Mouse (Mus musculus): ENCODE data around the gene Gm20547. TPM values are rescaled to one million over a fixed set of nuclear protein-coding genes. Genes with fewer than 3 reads are reported as not detected.

The Gm20547 gene
- polyA plus RNA-seq (2012; rRNA removed; ENCODE audit: low replicate concordance) = not detected in 2 replicates

DNA sequence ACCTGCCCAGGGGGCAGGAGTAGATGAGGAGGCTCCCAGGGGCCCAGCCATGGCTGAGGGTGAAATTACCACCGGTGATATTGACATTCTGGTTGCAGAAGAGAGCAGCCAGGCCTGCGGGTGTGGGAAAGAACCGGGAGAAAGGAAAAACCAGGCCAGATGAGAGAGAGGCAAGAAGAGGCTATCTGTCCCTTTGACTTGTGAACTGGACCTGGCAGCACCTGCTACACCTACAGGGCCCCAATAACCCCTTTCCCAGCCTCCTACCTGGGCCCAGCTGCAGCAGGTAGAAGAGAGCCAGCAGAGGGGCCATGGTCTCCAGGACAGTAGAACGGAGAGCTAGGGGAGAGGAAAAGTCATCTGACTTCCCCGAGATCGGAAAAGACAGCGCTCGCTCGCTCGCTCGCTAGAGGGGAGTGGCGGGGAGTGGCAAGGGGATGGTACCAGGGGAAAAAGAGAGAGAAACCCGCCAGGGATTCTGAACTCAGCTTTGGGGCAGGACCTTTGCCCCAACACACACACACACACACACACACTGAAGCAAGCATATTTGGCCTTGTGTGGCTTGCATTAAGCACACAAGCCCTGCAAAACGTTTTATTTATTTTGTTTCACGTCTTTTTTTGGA, at the start of gene Gm20547:
Gm20547 (minus strand) TSS at position 360 of the 628 bp plus-strand sequence.

DNA sequence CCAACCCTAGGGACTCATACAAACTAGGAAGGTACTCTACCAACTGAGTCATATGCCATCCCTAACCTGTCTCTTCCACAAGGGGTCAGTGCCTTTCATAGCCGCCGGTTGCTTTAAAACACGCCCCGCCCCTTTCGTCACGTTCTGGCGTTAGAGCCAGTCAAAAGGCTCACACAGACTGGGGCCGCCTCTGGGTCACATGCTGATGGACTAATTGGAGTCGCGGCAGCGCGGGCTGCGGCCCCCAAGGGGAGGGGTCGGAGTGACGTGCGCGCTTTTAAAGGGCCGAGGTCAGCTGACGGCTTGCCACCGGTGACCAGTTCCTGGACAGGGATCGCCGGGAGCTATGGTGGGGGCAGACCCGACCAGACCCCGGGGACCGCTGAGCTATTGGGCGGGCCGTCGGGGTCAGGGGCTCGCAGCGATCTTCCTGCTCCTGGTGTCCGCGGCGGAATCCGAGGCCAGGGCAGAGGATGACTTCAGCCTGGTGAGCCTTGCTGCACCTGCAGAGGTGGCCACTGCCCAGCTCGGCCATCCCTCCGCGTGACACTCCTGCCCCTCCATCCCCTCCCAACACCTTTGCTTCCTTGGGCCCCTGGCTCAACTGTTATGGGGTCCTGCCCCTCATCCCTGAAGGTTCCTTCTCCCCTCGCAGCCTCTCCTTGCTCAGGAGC, 49.4 kb upstream of the Gm20547 start, which contains the start of gene Neu1:
Neu1 (plus strand) TSS at position 193 of the 674 bp plus-strand sequence.

DNA sequence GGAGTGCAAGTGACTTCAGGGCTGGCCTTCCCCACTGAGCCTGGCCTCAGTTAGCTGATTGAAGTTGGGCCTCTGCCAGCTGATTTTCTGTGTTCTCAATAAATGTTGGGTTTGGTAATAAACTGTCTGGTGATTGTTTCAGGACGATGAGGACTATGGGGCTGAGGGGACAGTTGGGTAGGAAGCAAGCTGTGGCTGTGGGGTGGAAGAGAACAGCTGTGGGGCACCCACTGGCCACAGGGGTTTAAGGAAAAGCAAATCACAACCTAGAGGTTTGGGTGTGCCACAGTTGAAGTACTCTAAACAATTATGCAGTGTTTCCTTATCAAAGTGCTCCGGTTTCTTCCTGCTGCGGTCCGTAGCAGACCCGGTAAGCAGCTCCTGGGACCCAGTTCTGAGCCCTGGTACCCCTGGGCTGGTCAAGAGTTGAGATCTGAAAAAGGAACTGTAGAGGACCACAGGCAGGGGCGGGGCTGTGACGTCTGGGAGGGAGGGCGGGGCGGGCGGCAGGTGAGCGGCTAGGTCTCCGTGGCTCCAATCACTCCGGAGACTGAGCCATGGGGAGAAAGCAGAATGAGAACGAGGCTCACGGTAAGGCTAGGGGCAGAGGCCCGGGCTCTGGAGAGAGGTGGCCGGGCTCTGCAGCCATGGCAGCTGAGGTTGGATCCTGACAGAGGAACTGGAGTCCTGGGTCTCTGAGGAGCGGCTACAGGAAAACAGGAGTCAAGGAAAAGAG, 32.3 kb upstream of the Gm20547 start, which contains the start of gene Slc44a4:
Slc44a4 (plus strand) TSS at position 537 of the 736 bp plus-strand sequence.

DNA sequence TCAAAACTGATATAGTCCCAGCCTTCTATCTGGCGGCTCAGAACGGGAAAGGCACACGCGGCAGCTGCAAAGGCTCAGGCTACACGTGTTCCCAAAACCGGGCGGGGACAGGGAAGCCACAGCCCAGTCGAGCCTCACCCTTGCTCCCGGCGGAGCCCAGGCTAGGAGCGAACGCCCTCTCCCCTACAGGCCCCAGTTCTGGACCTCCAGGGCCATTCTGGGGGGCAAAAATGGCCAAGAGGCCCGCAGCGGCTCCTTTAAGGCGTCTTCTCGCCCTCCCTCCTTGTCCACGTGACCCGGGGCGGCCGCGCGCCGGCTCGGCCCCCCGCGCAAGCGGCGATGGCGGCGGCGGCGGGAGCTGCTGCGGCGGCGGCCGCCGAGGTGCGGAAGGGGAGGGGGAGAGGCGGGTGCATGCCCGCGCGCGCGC, 16.3 kb upstream of the Gm20547 start, which contains the start of the genes C2 and Ehmt2:
C2 (minus strand) TSS at position 106 of the 427 bp plus-strand sequence.
Ehmt2 (plus strand) TSS at position 310 of the 427 bp plus-strand sequence.

DNA sequence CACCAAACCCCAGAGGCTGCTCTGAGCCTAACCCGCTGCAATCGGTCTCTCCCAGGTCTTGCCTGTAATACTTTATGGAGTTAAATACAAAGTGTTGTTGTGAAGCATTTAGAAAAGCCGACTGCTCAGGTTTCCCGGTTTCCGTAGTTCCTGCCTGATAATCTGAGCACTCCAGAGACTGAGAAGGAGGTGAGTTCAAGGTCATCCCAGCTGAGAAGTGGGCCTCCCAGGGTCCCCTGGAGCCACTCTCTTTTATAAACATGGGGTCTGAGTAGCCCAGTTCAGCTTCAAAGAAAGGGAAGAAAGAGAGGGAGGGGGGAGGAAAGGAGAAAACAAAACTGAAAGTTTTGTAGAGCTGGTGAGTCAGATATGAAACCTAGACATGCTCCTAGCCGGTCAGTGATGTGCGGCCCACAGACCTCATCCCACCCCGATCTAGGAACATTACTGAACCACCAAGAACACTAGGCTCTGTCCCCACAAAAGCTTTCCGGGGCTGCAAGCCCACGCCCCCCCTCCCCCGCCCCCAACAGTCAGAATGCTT, 2.4 kb downstream of the Gm20547 start, which contains the start of gene Zbtb12:
Zbtb12 (plus strand) TSS at position 148 of the 544 bp plus-strand sequence.

DNA sequence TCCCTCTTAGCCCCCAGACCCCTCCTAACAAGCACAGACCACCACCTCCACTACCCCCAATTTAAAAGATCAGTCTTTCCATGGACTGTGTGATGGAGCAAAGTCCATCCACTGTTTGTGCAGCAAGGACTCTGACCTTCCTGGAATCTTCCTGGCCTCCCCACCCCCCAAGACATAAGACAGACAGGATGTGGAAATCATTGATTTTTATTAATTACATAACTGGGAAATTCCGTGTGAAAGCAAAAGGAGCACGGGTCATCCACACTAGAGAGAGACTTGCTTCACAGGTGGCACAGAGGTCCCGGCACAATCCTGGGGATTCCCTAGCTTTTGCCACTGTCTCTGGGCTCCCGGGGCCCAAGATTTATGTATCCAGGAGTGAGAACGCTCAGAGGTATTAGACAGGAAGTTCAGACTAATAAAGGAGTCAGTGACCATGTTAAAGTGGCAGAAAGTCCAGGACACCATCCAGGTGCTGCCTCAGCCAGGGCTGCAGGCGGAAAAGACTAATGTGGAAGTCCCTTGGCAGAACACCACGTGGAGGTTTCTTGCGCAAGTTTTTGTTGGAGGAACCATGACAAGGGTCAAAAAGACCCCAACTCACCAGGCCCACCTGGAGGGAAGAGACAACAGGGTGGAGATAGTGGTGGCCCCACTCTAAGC, 19.3 kb downstream of the Gm20547 start, which contains the start of gene Cfb:
Cfb (minus strand) TSS at position 103 of the 666 bp plus-strand sequence.

DNA sequence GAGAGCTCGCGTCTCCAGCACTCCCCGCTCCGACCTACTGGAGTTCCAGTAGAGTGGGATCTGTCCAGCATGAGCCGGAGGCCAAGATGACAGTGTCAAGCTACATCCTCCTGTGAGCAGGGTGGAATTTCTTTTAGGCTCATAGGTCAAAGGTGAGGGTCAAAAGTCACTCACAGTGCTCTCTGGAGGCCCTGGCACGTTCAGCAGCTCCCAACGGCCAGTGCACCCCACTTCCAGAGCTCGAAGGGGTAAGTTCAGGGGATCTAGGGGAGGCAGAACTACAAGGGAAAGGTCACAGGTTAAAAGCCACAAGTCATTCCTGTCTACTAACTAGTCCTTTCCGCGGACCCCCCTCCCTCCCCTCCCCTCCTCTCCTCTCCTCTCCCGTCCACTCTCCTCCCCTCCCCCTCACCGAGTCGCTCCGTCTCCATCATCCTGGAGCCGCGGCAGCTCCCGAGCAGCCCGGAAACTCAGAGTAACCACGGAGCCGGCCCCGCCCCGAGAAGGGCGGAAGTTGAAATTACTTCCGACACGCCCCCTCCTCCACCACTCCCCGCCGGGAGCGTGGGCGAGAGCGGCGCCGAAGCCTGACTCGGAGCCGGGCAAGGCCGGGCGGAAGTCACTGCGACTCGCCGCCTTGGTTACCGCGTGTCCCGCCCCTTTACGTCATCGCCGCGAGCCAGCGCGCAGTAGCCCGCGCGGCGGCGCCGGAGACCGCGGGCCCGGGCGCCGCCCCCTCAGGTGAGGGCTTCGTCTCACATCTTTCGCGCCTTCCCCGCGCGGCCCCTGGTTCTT, 31.9 kb downstream of the Gm20547 start, which contains the start of the genes Skiv2l and Nelfe:
Skiv2l (minus strand) TSS at position 489 of the 795 bp plus-strand sequence.
Nelfe (plus strand) TSS at position 670 of the 795 bp plus-strand sequence.

DNA sequence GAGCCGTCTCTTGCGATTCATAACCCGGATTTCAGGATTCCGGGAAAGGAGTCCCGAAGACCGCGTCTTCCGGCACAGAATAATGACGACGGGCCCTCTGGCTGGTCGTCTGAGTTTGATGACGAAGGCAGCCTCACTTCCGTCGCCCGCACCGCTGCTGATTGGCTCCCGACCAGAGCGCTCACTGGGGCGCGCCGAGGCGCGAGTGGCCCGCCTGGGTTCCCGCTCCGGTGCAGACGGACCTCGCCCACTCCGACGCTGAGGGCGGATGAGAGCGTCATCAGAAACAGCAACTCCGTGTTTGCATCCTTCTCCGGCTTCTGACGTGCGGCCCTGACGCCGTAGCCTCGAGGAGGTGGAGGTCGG, 45.0 kb downstream of the Gm20547 start, which contains the start of the genes Stk19 and Dxo:
Stk19 (minus strand) TSS at position 90 of the 366 bp plus-strand sequence.
Dxo (plus strand) TSS at position 164 of the 366 bp plus-strand sequence.

Other genes with a start within 250 kb of the Gm20547 start
- gene Fkbpl, start 237.3 kb downstream of the Gm20547 start, polyA plus RNA-seq (2012; rRNA removed; ENCODE audit: low replicate concordance) = 6.4 and 7.2 TPM in 2 replicates
- 65.5 and 103 TPM in 2 replicates for gene Atf6b, start 234.9 kb downstream of the Gm20547 start, polyA plus RNA-seq (2012; rRNA removed; ENCODE audit: low replicate concordance)
- 90.8 and 117 TPM in 2 replicates for gene Tnxb, start 211.5 kb downstream of the Gm20547 start, polyA plus RNA-seq (2012; rRNA removed; ENCODE audit: low replicate concordance)
- gene C4b, start 138.2 kb downstream of the Gm20547 start, polyA plus RNA-seq (2012; rRNA removed; ENCODE audit: low replicate concordance) = 136 and 385 TPM in 2 replicates
- 0.26 and 1.6 TPM in 2 replicates for gene Cyp21a1, start 77.5 kb downstream of the Gm20547 start, polyA plus RNA-seq (2012; rRNA removed; ENCODE audit: low replicate concordance)
- gene Stk19, start 45.1 kb downstream of the Gm20547 start, polyA plus RNA-seq (2012; rRNA removed; ENCODE audit: low replicate concordance) = 37.5 and 44.6 TPM in 2 replicates
- 65.8 and 69.5 TPM in 2 replicates for gene Dxo, start 45.0 kb downstream of the Gm20547 start, polyA plus RNA-seq (2012; rRNA removed; ENCODE audit: low replicate concordance)
- 92.6 and 103 TPM in 2 replicates for gene Skiv2l, start 31.8 kb downstream of the Gm20547 start, polyA plus RNA-seq (2012; rRNA removed; ENCODE audit: low replicate concordance)
- gene Nelfe, start 31.7 kb downstream of the Gm20547 start, polyA plus RNA-seq (2012; rRNA removed; ENCODE audit: low replicate concordance) = 26.6 and 41.9 TPM in 2 replicates
- gene Cfb, start 19.5 kb downstream of the Gm20547 start, polyA plus RNA-seq (2012; rRNA removed; ENCODE audit: low replicate concordance) = 75.6 and 198 TPM in 2 replicates
- 7.5 and 24.8 TPM in 2 replicates for gene Zbtb12, start 2.6 kb downstream of the Gm20547 start, polyA plus RNA-seq (2012; rRNA removed; ENCODE audit: low replicate concordance)
- 69.3 and 73.7 TPM in 2 replicates for gene C2, start 16.2 kb upstream of the Gm20547 start, polyA plus RNA-seq (2012; rRNA removed; ENCODE audit: low replicate concordance)
- 185 and 311 TPM in 2 replicates for gene Ehmt2, start 16.4 kb upstream of the Gm20547 start, polyA plus RNA-seq (2012; rRNA removed; ENCODE audit: low replicate concordance)
- gene Slc44a4, start 32.4 kb upstream of the Gm20547 start, polyA plus RNA-seq (2012; rRNA removed; ENCODE audit: low replicate concordance) = 0.10 and 12.1 TPM in 2 replicates
- 41.5 and 44.0 TPM in 2 replicates for gene Neu1, start 49.2 kb upstream of the Gm20547 start, polyA plus RNA-seq (2012; rRNA removed; ENCODE audit: low replicate concordance)
- gene Hspa1b, start 77.2 kb upstream of the Gm20547 start, polyA plus RNA-seq (2012; rRNA removed; ENCODE audit: low replicate concordance) = 15.3 and 47.3 TPM in 2 replicates
- gene Gm20481, start 87.9 kb upstream of the Gm20547 start, polyA plus RNA-seq (2012; rRNA removed; ENCODE audit: low replicate concordance) = not detected in 2 replicates
- 8.7 and 27.0 TPM in 2 replicates for gene Hspa1a, start 90.1 kb upstream of the Gm20547 start, polyA plus RNA-seq (2012; rRNA removed; ENCODE audit: low replicate concordance)
- gene Hspa1l, start 90.7 kb upstream of the Gm20547 start, polyA plus RNA-seq (2012; rRNA removed; ENCODE audit: low replicate concordance) = 0.46 and 0.59 TPM in 2 replicates
- gene Lsm2, start 99.8 kb upstream of the Gm20547 start, polyA plus RNA-seq (2012; rRNA removed; ENCODE audit: low replicate concordance) = 69.2 and 79.0 TPM in 2 replicates
- 61.9 and 207 TPM in 2 replicates for gene Vars, start 118.9 kb upstream of the Gm20547 start, polyA plus RNA-seq (2012; rRNA removed; ENCODE audit: low replicate concordance)
- gene Vwa7, start 134.5 kb upstream of the Gm20547 start, polyA plus RNA-seq (2012; rRNA removed; ENCODE audit: low replicate concordance) = 0.39 and 0.62 TPM in 2 replicates
- gene Sapcd1, start 146.0 kb upstream of the Gm20547 start, polyA plus RNA-seq (2012; rRNA removed; ENCODE audit: low replicate concordance) = 0.54 and 1.7 TPM in 2 replicates
- gene Msh5, start 164.7 kb upstream of the Gm20547 start, polyA plus RNA-seq (2012; rRNA removed; ENCODE audit: low replicate concordance) = 1.8 TPM in 2 replicates
- 87.4 and 180 TPM in 2 replicates for gene Clic1, start 167.9 kb upstream of the Gm20547 start, polyA plus RNA-seq (2012; rRNA removed; ENCODE audit: low replicate concordance)
- 59.2 and 121 TPM in 2 replicates for gene Ddah2, start 177.0 kb upstream of the Gm20547 start, polyA plus RNA-seq (2012; rRNA removed; ENCODE audit: low replicate concordance)
- 0.17 TPM in 1 of 2 replicates, not detected in the other for gene Ly6g6c, start 183.3 kb upstream of the Gm20547 start, polyA plus RNA-seq (2012; rRNA removed; ENCODE audit: low replicate concordance)
- gene Mpig6b, start 184.1 kb upstream of the Gm20547 start, polyA plus RNA-seq (2012; rRNA removed; ENCODE audit: low replicate concordance) = 0.09 and 0.21 TPM in 2 replicates
- gene Ly6g6e, start 194.9 kb upstream of the Gm20547 start, polyA plus RNA-seq (2012; rRNA removed; ENCODE audit: low replicate concordance) = 0.24 and 4.5 TPM in 2 replicates
- 2.3 and 5.4 TPM in 2 replicates for gene Ly6g6d, start 196.0 kb upstream of the Gm20547 start, polyA plus RNA-seq (2012; rRNA removed; ENCODE audit: low replicate concordance)
- gene Ly6g6f, start 203.6 kb upstream of the Gm20547 start, polyA plus RNA-seq (2012; rRNA removed; ENCODE audit: low replicate concordance) = not detected in 2 replicates
- gene Abhd16a, start 207.2 kb upstream of the Gm20547 start, polyA plus RNA-seq (2012; rRNA removed; ENCODE audit: low replicate concordance) = 206 and 214 TPM in 2 replicates
- 3.1 TPM in 1 of 2 replicates, not detected in the other for gene Ly6g5c, start 226.2 kb upstream of the Gm20547 start, polyA plus RNA-seq (2012; rRNA removed; ENCODE audit: low replicate concordance)
- 1.9 and 3.2 TPM in 2 replicates for gene Ly6g5b, start 233.4 kb upstream of the Gm20547 start, polyA plus RNA-seq (2012; rRNA removed; ENCODE audit: low replicate concordance)
- 12.3 and 16.6 TPM in 2 replicates for gene Gpank1, start 239.4 kb upstream of the Gm20547 start, polyA plus RNA-seq (2012; rRNA removed; ENCODE audit: low replicate concordance)
- gene Csnk2b, start 240.0 kb upstream of the Gm20547 start, polyA plus RNA-seq (2012; rRNA removed; ENCODE audit: low replicate concordance) = 304 and 310 TPM in 2 replicates
- gene D17H6S53E, start 244.3 kb upstream of the Gm20547 start, polyA plus RNA-seq (2012; rRNA removed; ENCODE audit: low replicate concordance) = 6.4 and 11.3 TPM in 2 replicates

Data from subcutaneous adipose tissue, adult 2 months (tissue).